Mouse (Mus musculus) ES-CJ7 (cell line): ENCODE data around the gene Mylk4.

Experiments used
- DNase-seq: peaks from one replicate; pipeline ENCODE4 v3.0.0; 2011; ENCODE audit warnings: low read depth, low spot score

The Mylk4 gene

GRCm38 (mm10) chr13:32712568-32712967 is 71.2 kb downstream of the Mylk4 start:
- DNase-seq, result no peak

DNA sequence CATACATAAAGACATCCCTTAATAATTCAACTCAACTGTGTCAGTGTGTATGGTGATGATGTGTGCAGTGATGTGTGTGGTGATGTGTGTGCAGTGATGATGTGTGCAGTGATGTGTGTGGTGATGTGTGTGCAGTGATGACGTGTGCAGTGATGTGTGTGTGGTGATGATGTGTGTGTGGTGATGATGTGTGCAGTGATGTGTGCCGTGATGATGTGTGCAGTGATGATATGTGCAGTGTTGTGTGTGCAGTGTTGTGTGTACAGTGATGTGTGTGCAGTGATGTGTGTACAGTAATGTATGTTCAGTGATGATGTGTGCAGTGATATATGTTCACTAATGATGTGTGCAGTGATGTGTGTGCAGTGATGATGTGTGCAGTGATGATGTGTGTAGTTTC is 75.9 kb downstream of the Mylk4 start:
- no peak for DNase-seq

DNA sequence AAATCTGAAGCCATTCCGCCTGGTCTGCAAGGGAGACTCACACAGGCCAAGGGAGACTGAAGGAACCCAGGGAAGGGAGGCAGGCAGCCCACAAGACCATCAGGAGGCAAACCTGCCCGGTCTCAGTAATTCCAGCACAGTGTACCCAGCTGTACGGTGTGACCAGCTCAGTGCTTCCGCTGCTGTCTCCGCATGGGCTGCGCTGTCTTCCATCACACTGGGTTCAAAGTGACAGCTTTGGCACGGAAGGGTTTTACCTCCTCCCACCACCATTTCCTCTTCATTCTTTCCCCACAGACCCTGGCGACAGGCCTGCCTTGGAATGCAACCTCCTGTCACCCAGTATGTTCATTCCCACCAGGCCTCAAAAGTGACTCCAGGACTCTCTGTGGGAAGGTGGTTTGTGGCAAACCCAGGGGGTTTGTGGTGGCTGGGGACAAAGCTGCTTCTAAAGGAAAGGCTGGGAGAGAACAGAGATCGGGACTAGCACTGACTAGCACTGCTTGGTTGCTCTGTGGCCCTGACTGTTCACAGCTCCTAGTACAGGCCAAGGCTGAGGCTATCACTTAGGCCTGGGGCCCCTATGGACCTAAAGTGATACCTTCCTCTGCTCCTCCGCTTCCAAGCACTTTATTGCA is 77.0 kb downstream of the Mylk4 start:
- no peak for DNase-seq

- DNase-seq, result no peak
Measured at GRCm38 (mm10) chr13:32705315-32705714, 78.4 kb downstream of the Mylk4 start.

DNA sequence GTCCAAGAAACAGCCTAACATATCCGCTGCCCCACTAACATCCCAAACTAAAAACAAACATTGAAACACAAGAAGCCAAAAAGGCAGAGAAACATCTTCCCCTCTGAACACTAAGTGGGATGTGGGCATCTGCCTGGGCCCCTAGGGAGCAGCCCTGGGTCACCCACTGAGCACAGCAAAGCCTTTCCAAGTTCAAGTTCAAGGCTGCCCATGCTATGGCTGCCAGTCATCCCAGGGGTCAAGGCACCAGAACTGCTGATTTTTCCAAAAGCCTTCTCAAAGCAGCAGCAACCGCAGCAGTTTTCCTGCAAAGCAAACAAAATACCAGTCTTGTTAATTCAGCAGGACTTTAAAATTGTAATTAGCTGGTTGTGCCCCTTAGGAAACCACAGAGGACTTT is 78.8 kb downstream of the Mylk4 start:
- no peak for DNase-seq

- no peak for DNase-seq
Measured at GRCm38 (mm10) chr13:32701564-32701963, 82.2 kb downstream of the Mylk4 start.

- no peak for DNase-seq
Measured at GRCm38 (mm10) chr13:32699376-32699775, 84.4 kb downstream of the Mylk4 start.

DNA sequence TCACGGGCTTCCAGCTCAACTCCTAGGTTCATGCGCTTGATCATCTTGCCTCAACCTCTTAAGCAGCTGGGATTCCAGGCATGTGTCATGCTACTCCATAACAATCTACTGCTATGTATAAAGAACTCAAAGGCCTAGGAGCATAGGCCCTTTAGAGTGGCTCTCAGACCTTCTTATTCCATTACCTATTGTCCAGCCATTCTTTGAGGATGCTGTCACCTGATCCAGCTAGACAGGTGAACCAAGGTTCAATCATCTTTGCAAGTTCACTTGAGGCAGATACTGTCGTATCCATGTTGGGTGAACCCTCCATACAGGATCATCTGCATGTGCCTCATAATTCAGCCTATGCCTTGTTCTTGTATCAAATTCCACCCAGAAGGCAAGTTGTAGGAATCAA is 84.8 kb downstream of the Mylk4 start:
- no peak for DNase-seq

GRCm38 (mm10) chr13:32693886-32694455 is 89.8 kb downstream of the Mylk4 start:
- DNase-seq, result no peak

- no peak for DNase-seq
Measured at GRCm38 (mm10) chr13:32692563-32692962, 91.2 kb downstream of the Mylk4 start.

DNA sequence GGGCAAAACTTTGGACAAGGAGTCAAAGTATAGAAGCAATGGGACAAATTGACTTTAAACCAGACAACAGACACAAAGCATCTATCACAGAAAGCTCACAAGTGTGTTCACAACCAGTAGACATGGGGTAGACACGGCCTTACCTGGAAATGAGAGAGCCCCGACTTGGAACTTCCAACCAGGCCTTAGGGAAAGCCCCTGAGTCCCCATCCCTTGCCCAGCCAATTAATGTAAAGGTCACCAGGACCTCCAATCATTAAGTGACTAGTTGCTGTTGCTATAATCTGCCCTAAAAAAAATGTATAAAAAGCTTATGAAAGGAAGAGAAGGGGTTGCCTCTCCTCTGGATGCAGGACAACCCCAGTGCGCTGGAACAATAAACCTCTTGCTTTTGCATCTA is 93.5 kb downstream of the Mylk4 start:
- no peak for DNase-seq

DNA sequence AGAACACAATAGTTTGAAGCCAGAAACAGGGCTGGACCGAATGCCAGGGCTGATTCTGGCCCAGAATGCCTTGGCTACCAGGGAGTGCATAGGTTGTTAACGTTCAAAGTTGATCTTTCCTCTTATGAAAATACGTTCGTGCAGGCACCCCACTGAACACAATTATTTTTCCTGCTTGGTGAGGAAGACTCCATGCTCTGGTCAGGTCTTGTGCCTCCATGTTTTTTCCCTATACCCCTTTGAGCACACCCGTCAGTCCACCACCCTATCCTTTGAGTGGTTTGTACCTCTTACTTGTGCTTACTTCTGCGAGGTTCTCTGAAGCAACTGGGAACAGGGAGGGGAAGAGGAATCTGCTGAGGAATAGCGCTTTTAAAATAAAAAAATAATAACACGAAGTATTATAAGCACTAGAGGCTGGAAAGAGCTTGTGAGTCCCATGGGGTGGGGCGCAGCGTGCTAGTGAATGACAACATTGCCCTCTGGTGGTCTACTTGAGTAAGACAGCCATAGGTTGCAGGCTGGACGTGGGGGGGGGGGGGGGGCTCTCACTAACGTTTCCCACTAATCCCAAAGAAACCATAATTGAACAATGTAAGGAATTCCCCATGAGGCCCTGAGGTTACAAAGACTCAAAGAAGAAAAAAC is 102.8 kb downstream of the Mylk4 start:
- peak; percentile 40 for DNase-seq

DNA sequence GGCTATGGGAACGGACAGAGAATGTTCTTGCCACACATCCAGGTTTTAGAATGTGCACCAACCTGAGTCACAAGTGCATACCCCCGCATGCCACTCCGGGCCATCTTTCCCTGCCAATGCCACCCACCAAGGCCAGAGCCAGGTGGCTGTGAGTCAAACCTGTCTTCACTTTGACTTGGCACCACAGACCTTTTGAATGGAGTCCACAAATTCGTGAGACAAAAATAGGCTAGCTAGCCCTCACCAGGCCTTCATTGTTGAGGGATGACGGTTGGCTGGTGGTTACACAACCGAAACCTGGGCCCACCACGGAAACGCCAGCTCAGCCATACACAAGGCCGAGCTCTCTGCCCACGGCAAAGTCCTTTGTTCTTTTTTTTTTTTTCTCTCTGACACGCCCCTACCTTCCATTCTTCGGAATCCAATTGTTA is 103.6 kb downstream of the Mylk4 start:
- DNase-seq, result no peak

DNA sequence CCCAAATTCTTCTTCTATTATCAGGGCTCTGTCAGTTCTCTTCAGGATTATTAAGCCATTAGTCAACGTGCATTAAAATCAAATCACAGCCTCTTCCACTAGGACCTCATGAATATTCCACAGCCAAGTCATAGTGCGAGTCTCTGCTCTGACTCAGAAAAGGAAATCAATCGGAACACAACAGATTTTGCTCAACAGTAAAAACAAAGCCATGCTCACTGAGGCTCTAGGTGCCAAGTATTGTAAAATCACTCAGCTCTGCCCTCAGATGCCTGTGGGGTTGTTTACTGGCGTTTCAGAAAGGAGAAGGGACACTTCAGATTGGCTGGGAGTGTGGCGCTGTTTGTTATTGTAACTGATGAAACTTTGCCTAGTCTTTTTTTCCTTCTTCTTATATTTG is 104.8 kb downstream of the Mylk4 start:
- no peak for DNase-seq

GRCm38 (mm10) chr13:32670782-32671181 is 113.0 kb downstream of the Mylk4 start:
- DNase-seq, result no peak

- DNase-seq, result no peak
Measured at GRCm38 (mm10) chr13:32668296-32668695, 115.5 kb downstream of the Mylk4 start.

DNA sequence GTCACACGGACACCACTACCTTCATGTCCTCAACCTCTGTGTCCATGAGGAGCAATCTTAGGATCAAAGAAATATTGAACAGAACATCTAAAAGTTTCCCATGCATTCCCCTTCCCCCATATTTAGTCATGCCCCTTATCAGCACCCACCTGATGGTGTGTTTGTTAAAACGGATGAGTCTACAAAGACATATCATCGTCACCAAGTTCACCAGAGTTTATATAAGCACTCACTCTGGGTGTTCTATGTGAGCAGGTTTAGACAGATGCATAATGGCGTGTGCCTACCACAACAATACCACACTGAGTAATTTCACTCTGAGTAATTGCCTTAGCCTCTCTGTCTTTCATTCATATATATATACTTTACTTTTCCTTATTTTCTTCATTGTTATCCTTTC is 116.4 kb downstream of the Mylk4 start:
- no peak for DNase-seq

GRCm38 (mm10) chr13:32662041-32662440 is 121.7 kb downstream of the Mylk4 start:
- DNase-seq, result peak; percentile 48

DNA sequence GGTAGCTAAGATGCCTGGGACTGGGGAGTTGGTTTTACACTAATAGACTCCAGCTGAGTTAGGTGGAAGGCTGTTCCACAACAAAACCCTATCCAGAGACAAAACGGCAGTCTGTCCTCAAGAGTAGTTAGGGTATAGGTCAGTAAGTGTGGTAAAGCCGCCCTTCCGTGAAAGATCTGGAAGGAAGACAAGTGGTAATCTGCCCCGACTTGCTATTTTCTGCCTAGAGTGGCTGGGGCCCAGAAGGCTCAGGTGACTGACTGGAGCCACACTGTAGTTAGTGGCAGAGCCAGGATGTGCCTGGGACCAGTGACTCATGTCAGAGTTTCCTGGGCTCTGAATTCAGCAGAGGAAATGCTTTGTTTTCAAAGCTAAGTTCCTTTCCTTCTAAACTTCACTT is 123.5 kb downstream of the Mylk4 start:
- no peak for DNase-seq

DNA sequence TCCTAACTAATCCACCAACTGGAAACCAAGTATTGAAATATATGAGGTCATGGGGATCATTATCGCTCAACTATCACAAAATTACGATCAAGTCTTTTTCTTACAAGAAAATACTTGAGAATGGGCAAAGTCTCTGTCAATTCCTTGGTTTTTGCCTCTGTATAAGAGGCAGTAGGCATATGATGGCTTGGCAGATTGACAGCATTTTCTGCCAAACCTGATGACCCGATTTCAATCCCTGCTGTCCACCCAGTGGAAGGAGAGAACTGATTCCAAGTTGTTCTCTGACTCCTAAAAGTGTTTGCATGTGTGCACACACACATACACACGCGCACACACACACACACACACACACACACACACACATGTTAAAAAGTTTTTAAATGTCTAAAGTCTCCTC is 124.5 kb downstream of the Mylk4 start:
- DNase-seq, result no peak

DNA sequence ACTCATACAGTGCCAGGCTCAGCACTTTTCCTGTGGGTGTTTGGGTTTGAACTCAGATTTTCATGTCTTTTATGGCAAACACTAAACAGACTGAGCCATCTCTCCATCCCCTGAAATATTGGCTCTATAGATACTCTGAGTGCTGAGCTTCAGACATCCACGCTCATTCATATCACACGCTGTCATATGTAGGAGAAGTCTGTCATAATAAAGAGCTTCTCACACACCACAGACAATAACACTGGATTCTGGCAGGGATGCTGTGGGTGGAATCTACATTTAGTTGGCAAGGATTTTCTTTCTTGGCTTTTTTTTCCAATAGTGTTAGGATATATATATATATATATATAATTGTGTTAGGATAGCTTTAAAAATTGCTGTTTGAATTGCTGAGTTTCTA is 126.2 kb downstream of the Mylk4 start:
- no peak for DNase-seq
